Mouse (Mus musculus) cerebellum, postnatal 36 days (tissue): Measurements from ENCODE around the gene Naa11.

ENCODE experiments used
- DNase-seq, 2 experiments: peaks; one replicate each; pipeline ENCODE4 v3.0.0; 2021 to 2022; ENCODE audit warnings: mixed read lengths in 2 of 2

Gene Naa11

GRCm38 (mm10) chr5:97392160-97392559, at the start of gene Naa11:
Naa11 (minus strand) TSS chr5:97392379.
- DNase-seq = no peak

- no peak for DNase-seq
Observed at GRCm38 (mm10) chr5:97432512-97432911, 40.3 kb upstream of the Naa11 start.

DNA sequence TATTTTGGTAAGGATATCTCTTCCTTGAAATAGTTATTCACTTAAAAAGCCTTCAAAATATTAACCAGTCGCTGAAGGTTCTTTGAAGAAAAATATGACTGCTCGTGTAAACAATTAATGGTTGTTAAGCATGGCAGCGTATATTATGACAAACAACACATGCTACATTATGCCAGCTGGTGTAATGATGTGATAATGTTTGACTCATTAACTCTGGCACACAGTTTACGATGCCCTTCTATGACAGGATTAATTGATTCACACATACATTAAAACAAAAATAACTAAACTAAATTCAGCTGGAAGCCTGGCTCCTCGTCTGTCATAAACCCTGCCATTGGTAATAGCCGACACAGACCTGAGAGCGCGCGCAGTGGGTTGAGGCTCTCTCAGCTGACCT, 37.8 kb upstream of the Naa11 start:
- DNase-seq = no peak

GRCm38 (mm10) chr5:97421669-97422068, 29.5 kb upstream of the Naa11 start:
- no peak for DNase-seq

DNA sequence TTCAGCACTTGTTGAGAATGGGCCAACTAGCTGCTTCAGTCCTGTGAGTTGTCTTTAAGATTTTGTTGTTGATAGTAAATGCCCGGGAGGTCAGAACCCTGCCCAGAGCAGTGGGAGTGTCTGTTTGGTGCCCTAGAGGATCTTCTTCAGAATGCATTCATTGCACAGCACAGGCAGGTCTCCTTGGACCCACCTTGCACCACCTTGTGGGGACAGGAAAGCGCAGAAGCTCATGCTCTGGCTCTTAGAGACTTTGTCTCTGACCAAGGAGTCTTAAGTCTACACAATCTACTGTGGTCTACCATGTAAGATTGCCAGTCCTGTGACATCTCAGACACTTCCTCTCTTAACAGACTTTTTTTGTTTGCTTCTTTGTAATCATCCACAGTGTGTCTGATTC, 25.0 kb upstream of the Naa11 start:
- no peak for DNase-seq

GRCm38 (mm10) chr5:97415837-97416236, 23.7 kb upstream of the Naa11 start:
- DNase-seq = peak; percentile 12 to 13

DNA sequence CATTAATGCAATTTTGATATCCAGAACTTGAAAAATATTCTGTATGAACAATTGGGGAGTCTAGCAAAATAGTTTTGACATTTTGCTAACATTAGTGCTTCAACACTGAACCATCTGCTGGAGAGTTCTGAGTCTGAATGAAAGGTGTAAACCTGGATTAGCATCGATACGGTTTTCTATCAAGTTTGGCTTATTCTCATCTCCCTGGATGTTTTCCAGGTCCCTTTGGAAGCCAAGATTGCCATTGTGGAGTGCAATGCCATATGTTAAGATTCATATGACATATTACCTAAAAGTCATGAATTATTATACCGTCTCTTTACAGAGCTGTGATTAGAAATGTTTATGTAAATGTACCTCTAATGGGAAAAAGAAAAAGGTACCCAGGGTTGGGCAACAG, 21.5 kb upstream of the Naa11 start:
- DNase-seq = peak in 1 of 2 experiments; percentile 7

- no peak for DNase-seq
Observed at GRCm38 (mm10) chr5:97410190-97410589, 18.0 kb upstream of the Naa11 start.

- no peak for DNase-seq
Observed at GRCm38 (mm10) chr5:97409234-97409704, 17.1 kb upstream of the Naa11 start.

GRCm38 (mm10) chr5:97401042-97401441, 8.9 kb upstream of the Naa11 start:
- DNase-seq = no peak

DNA sequence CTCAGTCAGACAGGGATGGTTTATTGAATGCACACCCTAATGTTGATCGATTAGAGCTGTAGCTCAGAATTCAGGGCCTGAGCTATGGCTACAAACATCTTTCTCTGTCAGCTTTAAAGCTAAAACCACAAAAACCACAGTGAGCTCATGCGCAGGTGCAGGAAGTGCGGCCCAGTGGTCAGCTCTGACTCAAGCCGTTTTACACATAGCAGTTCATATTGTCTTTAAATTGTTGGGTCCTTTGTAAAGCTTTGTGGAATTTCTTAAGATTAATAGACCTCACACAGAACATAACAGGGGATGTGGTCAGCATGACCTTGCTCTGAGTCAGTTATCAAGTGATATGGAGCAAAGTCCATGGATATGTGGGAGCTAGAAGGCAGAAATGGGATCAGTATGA, 5.4 kb upstream of the Naa11 start:
- no peak for DNase-seq

GRCm38 (mm10) chr5:97387622-97388021, 4.6 kb downstream of the Naa11 start:
- DNase-seq = no peak

- DNase-seq = no peak
Observed at GRCm38 (mm10) chr5:97384399-97384798, 7.8 kb downstream of the Naa11 start.

GRCm38 (mm10) chr5:97382548-97383222, 9.5 kb downstream of the Naa11 start:
- DNase-seq = no peak

- no peak for DNase-seq
Observed at GRCm38 (mm10) chr5:97379976-97380375, 12.2 kb downstream of the Naa11 start.

GRCm38 (mm10) chr5:97364781-97365180, 27.4 kb downstream of the Naa11 start:
- DNase-seq = peak; percentile 12 to 26

DNA sequence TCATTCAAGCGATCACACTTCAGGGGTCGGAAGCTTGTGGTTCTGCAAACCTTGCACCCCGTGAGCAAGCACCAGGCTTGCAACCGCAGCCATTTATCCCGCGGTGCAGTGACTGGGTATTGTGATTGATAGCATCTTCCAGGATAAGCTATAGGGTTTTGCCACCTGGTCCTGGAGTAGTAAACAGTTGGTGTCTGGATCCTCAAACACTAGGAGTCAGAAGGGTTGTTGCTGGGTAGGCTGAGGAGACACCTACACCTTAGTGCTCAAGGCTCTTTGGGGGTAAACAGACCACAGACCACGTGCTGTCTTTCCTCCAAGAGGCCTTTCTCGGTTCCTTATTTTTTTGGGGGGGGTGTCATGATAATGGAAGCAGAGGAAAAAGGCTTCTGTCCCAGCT, 27.9 kb downstream of the Naa11 start:
- no peak for DNase-seq

DNA sequence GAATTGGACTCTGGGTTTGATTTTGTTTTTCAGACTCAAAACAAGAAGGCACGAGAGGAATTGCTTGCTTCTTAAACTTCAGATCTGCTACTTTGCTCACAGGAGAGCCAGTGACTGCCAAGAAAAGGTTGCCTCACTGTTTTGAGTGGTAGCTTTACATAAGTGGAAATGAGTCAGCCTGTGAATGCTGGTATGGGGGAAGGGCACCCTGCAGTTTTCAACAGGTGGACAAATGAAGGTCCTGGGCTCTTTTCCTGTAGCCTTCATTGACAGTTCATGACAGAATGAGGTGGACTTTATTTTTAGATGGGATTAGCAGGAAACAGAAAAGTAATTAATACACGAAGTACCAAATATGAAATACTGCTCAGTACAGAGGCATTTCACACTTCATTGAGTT, 29.6 kb downstream of the Naa11 start:
- DNase-seq = no peak

DNA sequence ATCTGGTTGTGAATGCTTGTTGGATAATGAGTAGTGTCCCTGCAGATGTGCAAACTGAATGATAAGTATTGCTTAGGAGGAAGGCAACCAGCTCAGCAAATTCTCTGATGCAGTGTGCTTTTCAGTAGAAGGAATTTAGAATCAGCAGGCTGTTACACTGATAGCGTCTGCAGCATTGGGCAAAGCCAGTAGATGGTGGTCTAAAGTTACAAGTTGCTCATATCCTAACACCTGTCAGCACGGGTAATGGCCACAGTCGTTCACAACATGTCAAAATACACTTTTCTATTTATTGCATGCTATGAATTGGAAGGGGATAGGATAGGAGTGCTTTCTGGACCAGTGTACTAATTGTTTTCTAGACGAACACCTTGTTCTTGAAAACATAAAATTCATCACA, 33.1 kb downstream of the Naa11 start:
- DNase-seq = no peak

GRCm38 (mm10) chr5:97356135-97356534, 36.0 kb downstream of the Naa11 start:
- DNase-seq = no peak

DNA sequence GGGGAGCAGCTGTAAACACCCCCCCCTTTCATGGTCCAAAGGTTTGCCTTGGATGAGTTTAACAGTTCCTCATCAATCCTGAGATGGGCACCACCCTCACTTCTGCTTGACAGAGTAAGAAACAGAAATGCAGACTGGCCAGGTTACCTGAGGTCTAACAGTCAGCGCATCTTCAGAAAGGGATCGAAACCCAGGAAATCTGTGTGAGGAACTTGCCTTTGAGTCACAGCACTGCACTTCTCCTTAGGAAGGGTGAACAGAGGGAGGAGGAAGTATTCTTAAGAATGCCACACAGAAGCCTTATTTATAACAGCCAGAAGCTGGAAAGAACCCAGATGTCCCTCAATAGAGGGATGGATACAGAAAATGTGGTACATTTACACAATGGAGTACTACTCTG, 37.0 kb downstream of the Naa11 start:
- no peak for DNase-seq

DNA sequence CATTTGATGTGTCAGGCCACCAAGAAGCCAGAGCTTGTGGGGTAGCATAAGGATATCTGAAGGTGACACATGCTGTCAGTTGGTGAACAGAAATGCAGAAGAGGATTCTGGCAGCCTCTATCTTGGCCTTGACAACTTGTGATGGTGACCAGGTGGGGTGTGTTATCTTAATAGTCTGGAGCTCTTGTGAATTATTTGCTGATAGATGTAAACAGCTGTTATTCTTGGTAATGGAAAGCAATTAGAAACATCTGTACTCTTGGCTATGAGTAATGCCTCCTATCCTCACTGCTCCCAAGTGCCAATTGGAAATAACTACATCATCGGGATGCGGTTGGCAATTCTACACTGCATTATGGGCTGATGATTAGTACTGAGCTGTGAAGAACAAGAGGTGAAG, 43.4 kb downstream of the Naa11 start:
- no peak for DNase-seq

GRCm38 (mm10) chr5:97348310-97348709, 43.9 kb downstream of the Naa11 start:
- DNase-seq = no peak

- DNase-seq = peak; percentile 15 to 37
Observed at GRCm38 (mm10) chr5:97345732-97346253, 46.4 kb downstream of the Naa11 start.

- DNase-seq = no peak
Observed at GRCm38 (mm10) chr5:97345129-97345528, 47.0 kb downstream of the Naa11 start.
